In the genomic region with DNA sequence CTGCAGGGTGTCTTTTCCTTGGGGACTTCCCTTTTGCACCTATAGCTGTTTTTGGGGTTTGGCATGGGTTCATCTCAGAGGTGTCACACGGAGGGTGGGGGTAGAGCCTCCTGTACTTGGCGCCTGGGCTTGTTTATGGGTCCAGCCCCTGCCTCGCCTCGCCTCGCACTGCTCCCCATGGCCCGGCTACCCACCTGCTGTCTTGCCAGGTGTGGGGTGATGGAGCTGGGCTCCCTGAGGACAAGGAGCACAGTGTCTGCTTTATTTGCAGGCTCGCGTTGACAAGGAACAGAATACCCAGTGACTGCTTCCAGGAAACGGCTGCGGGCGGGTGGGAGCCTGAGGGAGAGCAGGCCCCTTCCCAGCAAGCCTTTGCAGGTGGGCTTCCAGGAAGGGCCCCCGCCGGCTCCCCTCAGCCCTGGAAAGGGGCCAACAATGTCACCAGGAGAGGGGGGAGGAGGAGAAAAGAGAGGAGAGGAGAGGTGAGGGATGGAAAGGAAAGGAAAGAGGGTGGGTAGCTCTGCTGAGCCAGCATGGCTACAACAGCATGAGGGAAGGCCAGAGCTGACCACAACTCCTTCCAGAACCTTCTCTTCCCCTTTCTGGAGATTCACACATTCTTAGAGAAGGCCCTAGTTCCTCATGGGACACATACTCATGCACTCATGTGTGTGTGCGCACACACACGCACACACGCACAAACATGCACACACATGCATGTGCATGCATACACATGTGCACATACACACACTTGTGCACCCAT, we compare ENCODE assay signal across 11 mouse cellular contexts. TPM values are rescaled to one million over a fixed set of nuclear protein-coding genes. Genes with fewer than 3 reads are reported as not detected.
A peak's percentile ranks its signal among the peaks of the same experiment; 100 is the strongest.
DNase-seq lines count a peak whose midpoint lies in the region; ATAC-seq and TF ChIP-seq lines count a peak whose summit lies in the region.
"Had no signal": no experiment of that assay in that cellular context is flagged by ENCODE, and none has a peak within 500 bp of the region (broad histone marks: within the 10 kb centered on the region; RNA-seq: fewer than 3 reads in every experiment).

No protein-coding gene starts in this region.

- no peak for TF ChIP-seq CTCF in kidney, adult 2 months (conservative IDR thresholded peaks at IDR 0.05; ENCODE audit: insufficient read depth, insufficient read length, low read depth, low read length)
- TF ChIP-seq CTCF in liver, postnatal 0 days (IDR thresholded peaks at IDR 0.05; ENCODE audit: low read depth) = no peak
- TF ChIP-seq CTCF in forebrain, postnatal 0 days (IDR thresholded peaks at IDR 0.05; ENCODE audit: low read depth) = no peak

- TF ChIP-seq POLR2A in kidney, adult 2 months (IDR thresholded peaks at IDR 0.05; ENCODE audit: low read depth, low read length) = no peak

- peak; percentile 7 for DNase-seq in kidney, adult 2 months
- DNase-seq in kidney, adult 11 months = no peak
- peak; percentile 38 for DNase-seq in heart, postnatal 4 days
- peak; percentile 19 for DNase-seq in liver, postnatal 0 days
- no peak for DNase-seq in adrenal gland, postnatal 4 days (ENCODE audit: low spot score in 2 of 2)
- DNase-seq in forebrain, postnatal 0 days = no peak
- DNase-seq in Muller cell, postnatal 12 days (ENCODE audit: inconsistent ontology term) = no peak
- DNase-seq: adrenal gland, postnatal 36 days; lung, postnatal 14 days; thymus, postnatal 25 days had no signal

- no peaks in the 10 kb centered on the region for H3K9me3 ChIP-seq in embryonic facial prominence, embryonic 12.5 days
- H3K9me3 ChIP-seq in liver, postnatal 0 days (ENCODE audit: low read length) = no peaks in the 10 kb centered on the region
- H3K9me3 ChIP-seq in forebrain, postnatal 0 days (ENCODE audit: low read length) = no peaks in the 10 kb centered on the region

- no peak for ATAC-seq in embryonic facial prominence, embryonic 12.5 days (ENCODE audit: insufficient number of reproducible peaks, insufficient read depth, low FRiP score, low TSS enrichment)
- no peak for ATAC-seq in liver, postnatal 0 days
- ATAC-seq in forebrain, postnatal 0 days = no peak

- H3K27ac ChIP-seq in kidney, adult 2 months (ENCODE audit: insufficient read depth, low read depth, low read length) = no peak overlapping the region
- H3K27ac ChIP-seq in embryonic facial prominence, embryonic 12.5 days = peak overlapping the region; percentile 93
- H3K27ac ChIP-seq in liver, postnatal 0 days (ENCODE audit: low read depth) = peak overlapping the region; percentile 92
- no peak overlapping the region for H3K27ac ChIP-seq in forebrain, postnatal 0 days (ENCODE audit: low read depth, low read length)

- WGBS in kidney, adult 2 months = 77% methylated on average over 16 of the region's 16 CpGs
- 47% methylated on average over 16 of the region's 16 CpGs for WGBS in embryonic facial prominence, embryonic 12.5 days
- 61% methylated on average over 16 of the region's 16 CpGs for WGBS in liver, postnatal 0 days (ENCODE audit: insufficient replicate concordance)
- WGBS in forebrain, postnatal 0 days = 79% methylated on average over 16 of the region's 16 CpGs

- 0 out of 2 replicates have a peak overlapping the region, but pooled peaks have one; percentile 5 for H3K4me2 ChIP-seq in embryonic facial prominence, embryonic 12.5 days (replicated peaks)
- no peak overlapping the region for H3K4me2 ChIP-seq in liver, postnatal 0 days (ENCODE audit: low read depth, low read length)
- H3K4me2 ChIP-seq in forebrain, postnatal 0 days (ENCODE audit: low read depth) = no peak overlapping the region

- H3K4me3 ChIP-seq in kidney, adult 2 months (ENCODE audit: insufficient read depth, low read depth, low read length) = no peak overlapping the region
- H3K4me3 ChIP-seq in embryonic facial prominence, embryonic 12.5 days = no peak overlapping the region
- no peak overlapping the region for H3K4me3 ChIP-seq in liver, postnatal 0 days (ENCODE audit: low read depth, low read length)
- H3K4me3 ChIP-seq in forebrain, postnatal 0 days (ENCODE audit: low read depth, low read length) = no peak overlapping the region

- TF ChIP-seq EP300 in liver, postnatal 0 days (IDR thresholded peaks at IDR 0.05; ENCODE audit: low read depth) = no peak

- H3K9ac ChIP-seq in embryonic facial prominence, embryonic 12.5 days = peak overlapping the region; percentile 13; the same call in 1 of the 2 replicates
- peak overlapping the region; percentile 48; the same call in 1 of the 2 replicates for H3K9ac ChIP-seq in liver, postnatal 0 days (replicated peaks)
- H3K9ac ChIP-seq in forebrain, postnatal 0 days = no peak overlapping the region

- H3K27me3 ChIP-seq in kidney, adult 2 months (replicated peaks; ENCODE audit: control insufficient read depth, insufficient read depth, low read length) = no peaks in the 10 kb centered on the region
- no peaks in the 10 kb centered on the region for H3K27me3 ChIP-seq in embryonic facial prominence, embryonic 12.5 days
- H3K27me3 ChIP-seq in liver, postnatal 0 days (ENCODE audit: insufficient read depth, low read length) = no peaks in the 10 kb centered on the region
- H3K27me3 ChIP-seq in forebrain, postnatal 0 days (ENCODE audit: insufficient read depth, low read length) = no peaks in the 10 kb centered on the region

- H3K4me1 ChIP-seq in kidney, adult 2 months (ENCODE audit: control insufficient read depth, insufficient read depth, low read length) = no peaks in the 10 kb centered on the region
- H3K4me1 ChIP-seq in embryonic facial prominence, embryonic 12.5 days = peaks cover 65% of the 10 kb centered on the region
- peaks cover 36% of the 10 kb centered on the region for H3K4me1 ChIP-seq in liver, postnatal 0 days (ENCODE audit: insufficient read depth)
- no peaks in the 10 kb centered on the region for H3K4me1 ChIP-seq in forebrain, postnatal 0 days (ENCODE audit: insufficient read depth)

- no peaks in the 10 kb centered on the region for H3K36me3 ChIP-seq in kidney, adult 2 months (ENCODE audit: control insufficient read depth, insufficient read depth, low read length)
- H3K36me3 ChIP-seq in embryonic facial prominence, embryonic 12.5 days = no peaks in the 10 kb centered on the region
- H3K36me3 ChIP-seq in liver, postnatal 0 days (replicated peaks; ENCODE audit: insufficient read depth, low read length) = no peaks in the 10 kb centered on the region
- H3K36me3 ChIP-seq in forebrain, postnatal 0 days (ENCODE audit: insufficient read depth) = no peaks in the 10 kb centered on the region

RNA-seq across cellular contexts. Expression of gene Mrpl23, which starts 39.2 kb away (rescaled TPM):
- 10.3 and 11.0 TPM in 2 replicates for polyA plus RNA-seq in kidney, adult 2 months (2012; rRNA removed)
- polyA plus RNA-seq in embryonic facial prominence, embryonic 12.5 days (2016; fragmentation: Nextera tagmentation; extraction: Ambion mirVana) = 19.8 and 32.6 TPM in 2 replicates
- 1 to 10 TPM; 3.7 to 6.4 TPM for total RNA-seq in heart, postnatal 4 days (2021)
- 18.7 and 19.3 TPM in 2 replicates for polyA plus RNA-seq in liver, postnatal 0 days (2015; fragmentation: Nextera tagmentation; extraction: Ambion mirVana)
- total RNA-seq in adrenal gland, postnatal 4 days (2021) = 1 to 10 TPM; 8.2 to 9.5 TPM
- total RNA-seq in forebrain, postnatal 0 days (2014; rRNA removed) = 44.8 and 73.5 TPM in 2 replicates
- polyA plus RNA-seq in forebrain, postnatal 0 days (2015; fragmentation: Nextera tagmentation; extraction: Ambion mirVana) = 25.5 and 27.9 TPM in 2 replicates

Comparison
In these comparisons a context has a peak if more than half of its experiments do, and no peak if none do; other contexts are left out.
1. DNase-seq: peak in kidney, adult 2 months (single experiment), heart, postnatal 4 days (single experiment) and liver, postnatal 0 days (single experiment); none in kidney, adult 11 months (single experiment), adrenal gland, postnatal 4 days (0 of 2), forebrain, postnatal 0 days (single experiment) and Muller cell, postnatal 12 days (single experiment).
2. H3K27ac ChIP-seq: peak in embryonic facial prominence, embryonic 12.5 days (single experiment) and liver, postnatal 0 days (single experiment); none in kidney, adult 2 months (single experiment) and forebrain, postnatal 0 days (single experiment).